Mouse (Mus musculus) CH12.LX (cell line): ENCODE data around the gene Eepd1.

Source experiments
- CTCF ChIP-seq, 2 experiments: IDR thresholded peaks in 1 of 2; conservative IDR thresholded peaks in 1 of 2; 2 replicates each; pipeline ENCODE4 v1.5.1; 2011 to 2012; ENCODE audit warnings: low read depth in 2 of 2, low read length in 2 of 2, improper control_type of control experiment in 1 of 2, inconsistent platforms in 1 of 2, mild to moderate bottlenecking in 1 of 2, moderate library complexity in 1 of 2
- ELF1 ChIP-seq: IDR thresholded peaks from 2 replicates; pipeline ENCODE4 v1.6.1; 2014; ENCODE audit warnings: low read depth, mild to moderate bottlenecking, inconsistent platforms, low read length, improper control_type of control experiment
- EP300 ChIP-seq: IDR thresholded peaks from 2 replicates; pipeline ENCODE4 v1.6.1; 2011; ENCODE audit warnings: low read length, improper control_type of control experiment
- JUN ChIP-seq: IDR thresholded peaks from 2 replicates; pipeline ENCODE4 v1.6.1; 2011; ENCODE audit warnings: low read depth, mild to moderate bottlenecking, low read length, improper control_type of control experiment, moderate library complexity; ENCODE audit not compliant: insufficient read depth
- MAFK ChIP-seq: IDR thresholded peaks from 2 replicates; pipeline ENCODE4 v1.6.1; 2011; ENCODE audit warnings: low read length, improper control_type of control experiment; ENCODE audit not compliant: insufficient replicate concordance
- MAX ChIP-seq: IDR thresholded peaks from 2 replicates; pipeline ENCODE4 v1.6.1; 2011; ENCODE audit warnings: low read length, improper control_type of control experiment
- MYC ChIP-seq: IDR thresholded peaks from 2 replicates; pipeline ENCODE4 v1.6.1; 2011; ENCODE audit warnings: low read depth, mild to moderate bottlenecking, improper control_type of control experiment, low read length
- POLR2A ChIP-seq: IDR thresholded peaks from 2 replicates; pipeline ENCODE4 v1.6.1; 2011; ENCODE audit warnings: low read depth, mild to moderate bottlenecking, improper control_type of control experiment, low read length
- SIN3A ChIP-seq: IDR thresholded peaks from 2 replicates; pipeline ENCODE4 v1.6.1; 2012; ENCODE audit warnings: low read length, improper control_type of control experiment, inconsistent platforms
- TCF12 ChIP-seq: IDR thresholded peaks from 2 replicates; pipeline ENCODE4 v1.6.1; 2014; ENCODE audit warnings: low read depth, mild to moderate bottlenecking, inconsistent platforms, low read length, improper control_type of control experiment
- UBTF ChIP-seq: IDR thresholded peaks from 2 replicates; pipeline ENCODE4 v1.6.1; 2012; ENCODE audit warnings: low read depth, mild to moderate bottlenecking, inconsistent platforms, low read length, improper control_type of control experiment, moderate library complexity
- USF1 ChIP-seq: IDR thresholded peaks from 2 replicates; pipeline ENCODE4 v1.6.1; 2014; ENCODE audit warnings: low read depth, mild to moderate bottlenecking, inconsistent platforms, low read length, improper control_type of control experiment
- ZKSCAN1 ChIP-seq: IDR thresholded peaks from 2 replicates; pipeline ENCODE4 v1.6.1; 2012; ENCODE audit warnings: low read depth, inconsistent platforms, low read length, improper control_type of control experiment, borderline replicate concordance

- TF ChIP-seq UBTF (no peak), EP300 (no peak), CTCF (conservative IDR thresholded peaks at IDR 0.05 in 1 of 2, IDR thresholded peaks at IDR 0.05 in 1 of 2; ENCODE audit: low read depth in 2 of 2, low read length in 2 of 2) (no peak), MAFK (no peak), MAX (no peak), USF1 (no peak), ELF1 (no peak), POLR2A (no peak), ZKSCAN1 (no peak), SIN3A (no peak), JUN (no peak), TCF12 (no peak), MYC (no peak)
Measured at GRCm38 (mm10) chr9:25483931-25484618, 2.7 kb downstream of the Eepd1 start.
